Mouse (Mus musculus) G1E (cell line): ENCODE measurements around the gene Klc4.

Experiments
- CTCF ChIP-seq: IDR thresholded peaks from 2 replicates; pipeline ENCODE4 v1.5.1; 2012; ENCODE audit warnings: low read depth, low read length, inconsistent platforms, mixed read lengths
- GATA1 ChIP-seq: IDR thresholded peaks from 2 replicates; pipeline ENCODE4 v1.6.1; 2012; ENCODE audit warnings: borderline replicate concordance, low read length, inconsistent platforms, mixed read lengths

- no peak for TF ChIP-seq CTCF
- no peak for TF ChIP-seq GATA1
Observed at GRCm38 (mm10) chr17:46678416-46678815, 32.6 kb upstream of the Klc4 start, which contains the start of gene Mea1.
